Mouse (Mus musculus): Measurements from ENCODE around the gene Rhebl1. TPM values are rescaled to one million over a fixed set of nuclear protein-coding genes. Genes with fewer than 3 reads are reported as not detected.

Rhebl1 gene
- polyA plus RNA-seq, 1 experiment from 2014 or later: 4.0 TPM

- no peak for ATAC-seq (ENCODE audit: insufficient number of reproducible peaks, insufficient read depth, low FRiP score, low read depth)
- Histone ChIP-seq H3K4me3 (ENCODE audit: control insufficient read depth in 1 of 2, insufficient read depth in 1 of 2, low read depth in 1 of 2, low read length in 2 of 2) (peak overlapping the region; percentile 84 to 94), H3K27me3 (ENCODE audit: control insufficient read depth, insufficient read depth, low read length) (no peaks in the 10 kb centered on the region), H3K9me3 (ENCODE audit: control insufficient read depth, low read length) (no peaks in the 10 kb centered on the region), H3K36me3 (ENCODE audit: control insufficient read depth, insufficient read depth, low read length) (peaks cover 14% of the 10 kb centered on the region), H3K4me2 (ENCODE audit: low read length) (peak overlapping the region; percentile 93), H3K9ac (ENCODE audit: low read length) (peak overlapping the region; percentile 98), H3K4me1 (ENCODE audit: control insufficient read depth in 2 of 2, insufficient read depth in 2 of 2, low read length in 2 of 2) (peaks cover 15 to 36% of the 10 kb centered on the region in 2 experiments), H3K27ac (replicated peaks in 1 of 2; ENCODE audit: control insufficient read depth in 1 of 2, insufficient read depth in 1 of 2, low read depth in 2 of 2, low read length in 2 of 2) (peak overlapping the region; percentile 98 to 99)
- 0% methylated on average over 15 of the region's 16 CpGs for WGBS
Measured at GRCm38 (mm10) chr15:98870179-98871069, 23.9 kb downstream of the Rhebl1 start.

- peak overlapping the region; percentile 98 for H3K9ac ChIP-seq (ENCODE audit: low read length)
- 6% methylated on average over 8 of the region's 8 CpGs for WGBS
- peak overlapping the region; percentile 84 to 94 for H3K4me3 ChIP-seq (ENCODE audit: control insufficient read depth in 1 of 2, insufficient read depth in 1 of 2, low read depth in 1 of 2, low read length in 2 of 2)
- peak overlapping the region in 1 of 2 experiments; percentile 98; a peak in 3 of 4 replicates for H3K27ac ChIP-seq (replicated peaks in 1 of 2; ENCODE audit: control insufficient read depth in 1 of 2, insufficient read depth in 1 of 2, low read depth in 2 of 2, low read length in 2 of 2)
- H3K27me3 ChIP-seq (ENCODE audit: control insufficient read depth, insufficient read depth, low read length): no peaks in the 10 kb centered on the region
- H3K4me2 ChIP-seq (ENCODE audit: low read length): peak overlapping the region; percentile 93
- peaks cover 15 to 36% of the 10 kb centered on the region in 2 experiments for H3K4me1 ChIP-seq (ENCODE audit: control insufficient read depth in 2 of 2, insufficient read depth in 2 of 2, low read length in 2 of 2)
- H3K36me3 ChIP-seq (ENCODE audit: control insufficient read depth, insufficient read depth, low read length): peaks cover 22% of the 10 kb centered on the region
- no peak for ATAC-seq (ENCODE audit: insufficient number of reproducible peaks, insufficient read depth, low FRiP score, low read depth)
- H3K9me3 ChIP-seq (ENCODE audit: control insufficient read depth, low read length): no peaks in the 10 kb centered on the region
Measured at GRCm38 (mm10) chr15:98869342-98870178, 24.8 kb downstream of the Rhebl1 start.

- Histone ChIP-seq H3K27me3 (ENCODE audit: control insufficient read depth, insufficient read depth, low read length) (no peaks in the 10 kb centered on the region), H3K27ac (replicated peaks in 1 of 2; ENCODE audit: control insufficient read depth in 1 of 2, insufficient read depth in 1 of 2, low read depth in 2 of 2, low read length in 2 of 2) (peak overlapping the region; percentile 22 to 98), H3K36me3 (ENCODE audit: control insufficient read depth, insufficient read depth, low read length) (peaks cover 33% of the 10 kb centered on the region), H3K4me2 (ENCODE audit: low read length) (peak overlapping the region; percentile 93), H3K9ac (ENCODE audit: low read length) (peak overlapping the region; percentile 98), H3K4me1 (ENCODE audit: control insufficient read depth in 2 of 2, insufficient read depth in 2 of 2, low read length in 2 of 2) (peaks cover 15 to 36% of the 10 kb centered on the region in 2 experiments), H3K4me3 (ENCODE audit: control insufficient read depth in 1 of 2, insufficient read depth in 1 of 2, low read depth in 1 of 2, low read length in 2 of 2) (peak overlapping the region; percentile 84 to 94), H3K9me3 (ENCODE audit: control insufficient read depth, low read length) (no peaks in the 10 kb centered on the region)
- 24% methylated on average over 11 of the region's 11 CpGs for WGBS
- ATAC-seq (ENCODE audit: insufficient number of reproducible peaks, insufficient read depth, low FRiP score, low read depth): no peak
Measured at GRCm38 (mm10) chr15:98868346-98869063, 25.8 kb downstream of the Rhebl1 start.

- no peak for ATAC-seq (ENCODE audit: insufficient number of reproducible peaks, insufficient read depth, low FRiP score, low read depth)
- H3K9me3 ChIP-seq (ENCODE audit: control insufficient read depth, low read length): no peaks in the 10 kb centered on the region
- 55% methylated on average over 6 of the region's 6 CpGs for WGBS
- H3K27me3 ChIP-seq (ENCODE audit: control insufficient read depth, insufficient read depth, low read length): no peaks in the 10 kb centered on the region
- H3K27ac ChIP-seq (replicated peaks in 1 of 2; ENCODE audit: control insufficient read depth in 1 of 2, insufficient read depth in 1 of 2, low read depth in 2 of 2, low read length in 2 of 2): no peak overlapping the region
- peak overlapping the region in 1 of 2 experiments; percentile 84; a peak in 1 of 4 replicates for H3K4me3 ChIP-seq (ENCODE audit: control insufficient read depth in 1 of 2, insufficient read depth in 1 of 2, low read depth in 1 of 2, low read length in 2 of 2)
- H3K9ac ChIP-seq (ENCODE audit: low read length): peak overlapping the region; percentile 98; the same call in 1 of the 2 replicates
- H3K4me2 ChIP-seq (ENCODE audit: low read length): peak overlapping the region; percentile 93
- H3K4me1 ChIP-seq (ENCODE audit: control insufficient read depth in 2 of 2, insufficient read depth in 2 of 2, low read length in 2 of 2): peaks cover 15 to 30% of the 10 kb centered on the region in 2 experiments
- H3K36me3 ChIP-seq (ENCODE audit: control insufficient read depth, insufficient read depth, low read length): peaks cover 45% of the 10 kb centered on the region
Measured at GRCm38 (mm10) chr15:98867321-98867720, 27.0 kb downstream of the Rhebl1 start.

GRCm38 (mm10) chr15:98866501-98866900 is 27.8 kb downstream of the Rhebl1 start:
- no peaks in the 10 kb centered on the region for H3K27me3 ChIP-seq (ENCODE audit: control insufficient read depth, insufficient read depth, low read length)
- no peak for ATAC-seq (ENCODE audit: insufficient number of reproducible peaks, insufficient read depth, low FRiP score, low read depth)
- 75% methylated on average over 5 of the region's 5 CpGs for WGBS
- peaks cover 15 to 30% of the 10 kb centered on the region in 2 experiments for H3K4me1 ChIP-seq (ENCODE audit: control insufficient read depth in 2 of 2, insufficient read depth in 2 of 2, low read length in 2 of 2)
- peaks cover 53% of the 10 kb centered on the region for H3K36me3 ChIP-seq (ENCODE audit: control insufficient read depth, insufficient read depth, low read length)
- H3K9ac ChIP-seq (ENCODE audit: low read length): no peak overlapping the region
- no peaks in the 10 kb centered on the region for H3K9me3 ChIP-seq (ENCODE audit: control insufficient read depth, low read length)
- no peak overlapping the region for H3K4me3 ChIP-seq (ENCODE audit: control insufficient read depth in 1 of 2, insufficient read depth in 1 of 2, low read depth in 1 of 2, low read length in 2 of 2)
- H3K27ac ChIP-seq (replicated peaks in 1 of 2; ENCODE audit: control insufficient read depth in 1 of 2, insufficient read depth in 1 of 2, low read depth in 2 of 2, low read length in 2 of 2): no peak overlapping the region
- no peak overlapping the region for H3K4me2 ChIP-seq (ENCODE audit: low read length)

- H3K4me2 ChIP-seq (ENCODE audit: low read length): no peak overlapping the region
- peaks cover 15 to 30% of the 10 kb centered on the region in 2 experiments for H3K4me1 ChIP-seq (ENCODE audit: control insufficient read depth in 2 of 2, insufficient read depth in 2 of 2, low read length in 2 of 2)
- H3K27ac ChIP-seq (replicated peaks in 1 of 2; ENCODE audit: control insufficient read depth in 1 of 2, insufficient read depth in 1 of 2, low read depth in 2 of 2, low read length in 2 of 2): no peak overlapping the region
- H3K27me3 ChIP-seq (ENCODE audit: control insufficient read depth, insufficient read depth, low read length): no peaks in the 10 kb centered on the region
- H3K9ac ChIP-seq (ENCODE audit: low read length): no peak overlapping the region
- no peak for ATAC-seq (ENCODE audit: insufficient number of reproducible peaks, insufficient read depth, low FRiP score, low read depth)
- WGBS: 93% methylated on average over 8 of the region's 8 CpGs
- no peak overlapping the region for H3K4me3 ChIP-seq (ENCODE audit: control insufficient read depth in 1 of 2, insufficient read depth in 1 of 2, low read depth in 1 of 2, low read length in 2 of 2)
- no peaks in the 10 kb centered on the region for H3K9me3 ChIP-seq (ENCODE audit: control insufficient read depth, low read length)
- H3K36me3 ChIP-seq (ENCODE audit: control insufficient read depth, insufficient read depth, low read length): peaks cover 60% of the 10 kb centered on the region
Measured at GRCm38 (mm10) chr15:98865771-98866170, 28.6 kb downstream of the Rhebl1 start.

- 96% methylated on average over 6 of the region's 6 CpGs for WGBS
- Histone ChIP-seq H3K4me1 (ENCODE audit: control insufficient read depth in 2 of 2, insufficient read depth in 2 of 2, low read length in 2 of 2) (peaks cover 15 to 29% of the 10 kb centered on the region in 2 experiments), H3K27me3 (ENCODE audit: control insufficient read depth, insufficient read depth, low read length) (no peaks in the 10 kb centered on the region), H3K4me2 (ENCODE audit: low read length) (no peak overlapping the region), H3K9me3 (ENCODE audit: control insufficient read depth, low read length) (no peaks in the 10 kb centered on the region), H3K9ac (ENCODE audit: low read length) (no peak overlapping the region), H3K36me3 (ENCODE audit: control insufficient read depth, insufficient read depth, low read length) (peaks cover 68% of the 10 kb centered on the region), H3K27ac (replicated peaks in 1 of 2; ENCODE audit: control insufficient read depth in 1 of 2, insufficient read depth in 1 of 2, low read depth in 2 of 2, low read length in 2 of 2) (no peak overlapping the region), H3K4me3 (ENCODE audit: control insufficient read depth in 1 of 2, insufficient read depth in 1 of 2, low read depth in 1 of 2, low read length in 2 of 2) (no peak overlapping the region)
- ATAC-seq (ENCODE audit: insufficient number of reproducible peaks, insufficient read depth, low FRiP score, low read depth): no peak
Measured at GRCm38 (mm10) chr15:98864951-98865350, 29.4 kb downstream of the Rhebl1 start.

All from heart, embryonic 14.5 days (tissue).